Mouse (Mus musculus) ES-Bruce4 (cell line): ENCODE measurements at regions not wholly inside any gene's neighbourhood (a gene's known extent, or its start where the extent isn't known, plus 50 kb on each side); places are given as distances from the start of the nearest gene placed in this dataset.
"Not testable (repeated sequence)": the region's sequence is repeated elsewhere in the genome, so short reads cannot be mapped to it uniquely, and the experiment has no call there.

ENCODE experiments used
- H3K27ac ChIP-seq: 2 replicates; pipeline ENCODE4 v1.5.1; 2012; ENCODE audit warnings: low read length, inconsistent platforms; ENCODE audit not compliant: insufficient read depth
- H3K27me3 ChIP-seq: 2 replicates; pipeline ENCODE4 v1.6.1; 2012; ENCODE audit warnings: mild to moderate bottlenecking, low read length, inconsistent platforms; ENCODE audit not compliant: control insufficient read depth, poor library complexity, insufficient read depth, severe bottlenecking
- H3K36me3 ChIP-seq: 2 replicates; pipeline ENCODE4 v1.6.1; 2012; ENCODE audit warnings: inconsistent platforms, mild to moderate bottlenecking, low read length, moderate library complexity; ENCODE audit not compliant: control insufficient read depth, poor library complexity, insufficient read depth, severe bottlenecking
- H3K4me1 ChIP-seq: one replicate; pipeline ENCODE4 v1.8.1; 2011; ENCODE audit warnings: low read length; ENCODE audit not compliant: control insufficient read depth, insufficient read depth
- H3K4me3 ChIP-seq: 2 replicates; pipeline ENCODE4 v1.5.1; 2011; ENCODE audit warnings: low read depth, mild to moderate bottlenecking, low read length
- H3K9ac ChIP-seq: 2 replicates; pipeline ENCODE4 v1.6.1; 2012; ENCODE audit warnings: low read depth, mild to moderate bottlenecking, inconsistent platforms; ENCODE audit not compliant: poor library complexity, severe bottlenecking
- H3K9me3 ChIP-seq: replicated peaks from 2 replicates; pipeline ENCODE4 v1.6.1; 2012; ENCODE audit warnings: mild to moderate bottlenecking, low read length, inconsistent platforms; ENCODE audit not compliant: control insufficient read depth, poor library complexity, insufficient read depth, severe bottlenecking
- CTCF ChIP-seq: IDR thresholded peaks from one replicate; pipeline ENCODE4 v1.8.1; 2011; ENCODE audit warnings: low read depth, low read length
- EP300 ChIP-seq: IDR thresholded peaks from 2 replicates; pipeline ENCODE4 v1.6.1; 2011; ENCODE audit warnings: low read depth, low read length; ENCODE audit not compliant: insufficient read depth
- POLR2A ChIP-seq: IDR thresholded peaks from one replicate; pipeline ENCODE4 v1.8.1; 2011; ENCODE audit warnings: low read length; ENCODE audit not compliant: insufficient read depth

DNA sequence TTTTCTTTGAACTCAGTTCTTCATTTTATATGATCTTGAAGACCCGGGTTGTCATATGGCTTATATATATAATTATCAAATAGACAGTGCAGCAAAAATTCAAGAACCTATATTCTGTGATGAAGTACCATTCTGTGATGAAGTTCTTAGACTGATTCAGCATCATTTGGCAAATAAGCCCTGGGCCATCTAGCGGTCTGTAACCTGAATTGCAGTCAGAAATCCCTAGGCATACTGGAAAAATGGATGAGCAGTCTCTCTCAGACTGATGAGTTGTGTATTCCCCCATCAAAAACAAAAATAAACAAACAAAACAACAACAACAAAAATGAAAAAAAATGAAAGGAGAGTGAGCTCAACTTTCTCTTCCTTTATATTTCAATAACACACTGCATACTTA, 232.3 kb downstream of the Ppp1r3a start:
- TF ChIP-seq EP300 (no peak), POLR2A (no peak), CTCF (peak; percentile 42)
- no peaks in the 10 kb centered on the region for H3K27me3 ChIP-seq
- H3K36me3 ChIP-seq = no peaks in the 10 kb centered on the region
- H3K27ac ChIP-seq = no peak overlapping the region
- no peak overlapping the region for H3K4me3 ChIP-seq
- H3K9me3 ChIP-seq = no peaks in the 10 kb centered on the region
- no peaks in the 10 kb centered on the region for H3K4me1 ChIP-seq
- no peak overlapping the region for H3K9ac ChIP-seq

DNA sequence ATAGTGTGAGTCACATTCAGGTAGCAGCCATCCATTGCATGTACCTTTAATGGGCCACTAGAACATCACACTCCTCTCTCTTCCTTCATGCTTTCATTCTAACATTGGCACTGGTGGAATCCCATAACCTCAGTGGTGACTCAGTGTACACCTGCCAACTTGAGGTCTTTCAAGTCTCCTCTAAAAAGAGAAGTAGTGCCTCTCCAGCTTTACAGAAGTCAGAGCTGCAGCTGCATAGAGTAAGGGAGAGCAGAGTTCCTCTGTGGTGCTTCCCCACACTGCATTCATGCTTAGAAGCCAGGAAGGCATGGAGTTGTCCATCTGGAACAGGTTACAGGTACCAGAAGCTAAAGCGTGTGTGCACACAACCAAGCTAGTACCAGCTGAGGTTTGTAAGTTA, 233.8 kb downstream of the Ppp1r3a start:
- Histone ChIP-seq H3K9ac (no peak overlapping the region), H3K36me3 (no peaks in the 10 kb centered on the region), H3K27me3 (no peaks in the 10 kb centered on the region), H3K4me1 (no peaks in the 10 kb centered on the region), H3K4me3 (no peak overlapping the region), H3K9me3 (no peaks in the 10 kb centered on the region), H3K27ac (no peak overlapping the region)
- TF ChIP-seq CTCF (no peak), POLR2A (no peak), EP300 (no peak)

DNA sequence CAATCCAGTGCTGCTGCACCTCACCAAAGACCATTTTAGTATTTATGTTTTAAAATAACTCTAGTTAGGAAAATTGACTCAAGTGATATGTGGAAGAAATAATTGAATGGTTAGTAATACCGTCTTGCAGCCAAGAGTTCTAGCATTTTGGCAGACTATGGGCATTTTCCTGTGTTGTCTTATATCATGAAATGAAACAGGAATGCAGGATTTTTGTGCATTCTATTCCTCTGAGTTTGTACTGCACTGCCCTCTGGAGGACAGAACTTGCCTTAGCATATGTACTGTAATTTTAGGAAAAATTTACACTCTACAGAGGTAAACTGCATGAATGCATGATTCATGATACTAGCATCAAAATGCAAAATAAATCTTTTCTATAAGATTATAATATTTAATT, 250.9 kb downstream of the Ppp1r3a start:
- H3K4me3 ChIP-seq = no peak overlapping the region
- no peak overlapping the region for H3K27ac ChIP-seq
- no peak overlapping the region for H3K9ac ChIP-seq
- H3K9me3 ChIP-seq = peaks cover 15% of the 10 kb centered on the region
- TF ChIP-seq POLR2A = no peak
- no peak for TF ChIP-seq EP300
- TF ChIP-seq CTCF = no peak
- peaks cover 8% of the 10 kb centered on the region for H3K4me1 ChIP-seq
- H3K27me3 ChIP-seq = no peaks in the 10 kb centered on the region
- no peaks in the 10 kb centered on the region for H3K36me3 ChIP-seq

DNA sequence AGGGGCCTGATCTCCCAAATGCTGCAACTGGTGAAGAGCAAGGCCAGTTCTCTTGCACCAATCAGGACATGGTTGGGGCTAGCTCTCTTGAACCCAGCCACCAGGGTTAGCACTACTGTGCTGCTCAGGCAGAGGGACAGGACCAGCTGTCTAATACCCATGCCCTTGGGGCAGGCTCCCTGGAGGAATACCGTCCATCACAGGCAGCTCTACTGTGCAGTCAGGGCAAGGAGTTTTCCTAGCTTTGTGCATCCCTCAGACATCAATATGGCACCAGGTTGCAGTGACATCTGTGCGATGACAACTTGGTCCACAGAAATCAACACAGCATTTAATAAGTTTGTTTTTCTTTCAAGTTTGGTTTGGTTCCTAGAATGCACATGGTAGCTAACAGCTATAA, 254.4 kb downstream of the Ppp1r3a start:
- H3K27ac ChIP-seq = peak overlapping the region; percentile 84
- H3K4me3 ChIP-seq = no peak overlapping the region
- H3K36me3 ChIP-seq = no peaks in the 10 kb centered on the region
- H3K9ac ChIP-seq = no peak overlapping the region
- TF ChIP-seq EP300 = no peak
- no peak for TF ChIP-seq POLR2A
- no peak for TF ChIP-seq CTCF
- H3K27me3 ChIP-seq = no peaks in the 10 kb centered on the region
- H3K9me3 ChIP-seq = peaks cover 15% of the 10 kb centered on the region
- H3K4me1 ChIP-seq = peaks cover 8% of the 10 kb centered on the region

DNA sequence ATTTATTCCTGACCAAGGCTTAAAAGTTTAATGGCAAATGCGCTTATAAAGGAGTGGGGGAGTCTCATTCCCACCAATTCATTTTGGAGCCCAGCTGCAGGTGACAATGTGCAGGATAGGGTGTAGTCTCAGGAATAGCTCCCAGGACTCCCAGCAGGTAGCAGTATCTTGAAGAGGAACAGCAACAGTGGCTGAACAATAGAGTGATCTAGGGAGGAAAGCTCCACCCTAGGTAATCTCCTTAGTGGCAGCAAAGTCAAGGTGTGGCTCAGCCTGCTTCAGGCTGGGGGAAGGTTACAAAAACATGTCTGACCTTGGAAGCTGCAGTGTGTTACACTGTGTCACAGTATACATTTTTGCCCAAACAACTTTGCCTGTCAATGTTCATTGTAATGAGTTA, 255.2 kb downstream of the Ppp1r3a start:
- not testable (repeated sequence) for H3K9ac ChIP-seq, H3K4me1 ChIP-seq, H3K27me3 ChIP-seq, H3K4me3 ChIP-seq, H3K36me3 ChIP-seq
- peak; percentile 90 for TF ChIP-seq EP300
- Histone ChIP-seq H3K9me3 (peaks cover 15% of the 10 kb centered on the region), H3K27ac (peak overlapping the region; percentile 87)

DNA sequence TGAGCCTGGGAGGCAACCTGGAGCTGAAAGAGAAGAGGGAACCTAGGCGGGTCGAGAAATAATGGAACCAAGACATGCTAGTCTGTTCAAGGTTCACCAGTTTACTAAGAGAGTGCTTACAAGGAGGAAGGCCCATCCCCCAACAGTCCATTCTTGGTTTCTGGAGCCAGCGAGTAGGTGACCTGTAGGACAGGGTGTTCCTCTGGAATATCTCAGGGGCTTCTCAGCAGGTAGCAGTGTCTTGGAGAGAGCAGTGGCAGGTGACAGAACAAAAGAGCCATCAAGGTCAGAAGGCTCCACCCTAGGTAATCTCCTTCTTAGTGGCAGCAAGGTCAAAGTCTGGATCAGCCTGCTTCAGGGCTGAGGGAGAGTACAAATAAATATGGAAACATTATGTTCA, 268.4 kb downstream of the Ppp1r3a start:
- H3K4me3 ChIP-seq, H3K9me3 ChIP-seq, H3K9ac ChIP-seq, H3K4me1 ChIP-seq, H3K36me3 ChIP-seq, H3K27me3 ChIP-seq: not testable (repeated sequence)
- peak; percentile 86 for TF ChIP-seq EP300
- H3K27ac ChIP-seq = peak overlapping the region; percentile 56; the same call in 1 of the 2 replicates
